Mouse (Mus musculus): ENCODE data around the gene Klf2.

GRCm38 (mm10) chr8:72308276-72308675, 10.6 kb upstream of the Klf2 start:
- no peak for TF ChIP-seq CTCF (IDR thresholded peaks at IDR 0.05; ENCODE audit: low read depth, low read length)
- TF ChIP-seq EP300 (IDR thresholded peaks at IDR 0.05; ENCODE audit: insufficient read depth, low read depth, low read length), result no peak

Data from ES-Bruce4 (cell line).